Mouse (Mus musculus): ENCODE data around the gene Ptk7. TPM values are rescaled to one million over a fixed set of nuclear protein-coding genes. Genes with fewer than 3 reads are reported as not detected.
A peak's percentile ranks its signal among the peaks of the same experiment; 100 is the strongest.
"Not testable (repeated sequence)": the region's sequence is repeated elsewhere in the genome, so short reads cannot be mapped to it uniquely, and the experiment has no call there.

Ptk7 gene
- total RNA-seq, 2 experiments from 2014 or later = 8.3 to 9.4 TPM

GRCm38 (mm10) chr17:46576070-46576469, 53.2 kb downstream of the Ptk7 start:
- no peak overlapping the region for H3K27ac ChIP-seq
- intact Hi-C loops (cut with DNase I) = no loop called here
- no peak for DNase-seq (ENCODE audit: extremely low spot score in 1 of 2, low spot score in 2 of 2)
- H3K4me3 ChIP-seq = no peak overlapping the region
- peak; percentile 53 for TF ChIP-seq CTCF (IDR thresholded peaks at IDR 0.05)

GRCm38 (mm10) chr17:46574535-46574934, 54.8 kb downstream of the Ptk7 start:
- intact Hi-C loops (cut with DNase I) = no loop called here
- DNase-seq (ENCODE audit: extremely low spot score in 1 of 2, low spot score in 2 of 2) = no peak
- no peak for TF ChIP-seq CTCF (IDR thresholded peaks at IDR 0.05)
- Histone ChIP-seq H3K27ac (no peak overlapping the region), H3K4me3 (no peak overlapping the region)

GRCm38 (mm10) chr17:46571005-46571404, 58.3 kb downstream of the Ptk7 start:
- no peak for DNase-seq (ENCODE audit: extremely low spot score in 1 of 2, low spot score in 2 of 2)
- Histone ChIP-seq H3K4me3 (no peak overlapping the region), H3K27ac (no peak overlapping the region)
- intact Hi-C loops (cut with DNase I) = no loop called here
- no peak for TF ChIP-seq CTCF (IDR thresholded peaks at IDR 0.05)

- Histone ChIP-seq H3K27ac (no peak overlapping the region), H3K4me3 (no peak overlapping the region)
- TF ChIP-seq CTCF (IDR thresholded peaks at IDR 0.05) = no peak
- intact Hi-C loops (cut with DNase I) = loop anchor here (10.0 kb wide), 1 partner anchor 86 kb away; the partner anchor contains the start of genes Klc4 and Mrpl2
- DNase-seq (ENCODE audit: extremely low spot score in 1 of 2, low spot score in 2 of 2) = no peak
Observed at GRCm38 (mm10) chr17:46559146-46559545, 70.2 kb downstream of the Ptk7 start.

- intact Hi-C loops (cut with DNase I) = loop anchor here (10.0 kb wide), 1 partner anchor 87 kb away; the partner anchor contains the start of genes Klc4 and Mrpl2
- no peak for DNase-seq (ENCODE audit: extremely low spot score in 1 of 2, low spot score in 2 of 2)
- no peak overlapping the region for H3K4me3 ChIP-seq
- TF ChIP-seq CTCF (IDR thresholded peaks at IDR 0.05) = no peak
- H3K27ac ChIP-seq = no peak overlapping the region
Observed at GRCm38 (mm10) chr17:46558151-46558550, 71.2 kb downstream of the Ptk7 start.

GRCm38 (mm10) chr17:46557321-46557720, 72.0 kb downstream of the Ptk7 start:
- not testable (repeated sequence) for H3K27ac ChIP-seq; H3K4me3 ChIP-seq; DNase-seq (ENCODE audit: extremely low spot score in 1 of 2, low spot score in 2 of 2)
- intact Hi-C loops (cut with DNase I) = loop anchor here (10.0 kb wide), 1 partner anchor 87 kb away; the partner anchor contains the start of genes Klc4 and Mrpl2

GRCm38 (mm10) chr17:46556584-46556945, 72.7 kb downstream of the Ptk7 start:
- DNase-seq (ENCODE audit: extremely low spot score in 1 of 2, low spot score in 2 of 2) = peak in 1 of 2 experiments; percentile 23
- intact Hi-C loops (cut with DNase I) = loop anchor here (10.0 kb wide), 1 partner anchor 88 kb away; the partner anchor contains the start of genes Klc4 and Mrpl2
- peak overlapping the region; percentile 70 for H3K27ac ChIP-seq
- peak overlapping the region; percentile 91 for H3K4me3 ChIP-seq
- TF ChIP-seq CTCF (IDR thresholded peaks at IDR 0.05) = no peak

GRCm38 (mm10) chr17:46555673-46556583, 73.4 kb downstream of the Ptk7 start, which contains the start of gene Srf:
Srf (minus strand) TSS chr17:46556175.
- intact Hi-C loops (cut with DNase I) = loop anchor here (10.0 kb wide), 1 partner anchor 89 kb away; the partner anchor contains the start of genes Klc4 and Mrpl2
- peak; percentile 96 for DNase-seq (ENCODE audit: extremely low spot score in 1 of 2, low spot score in 2 of 2)
- Histone ChIP-seq H3K27ac (peak within 1 kb of the TSS; percentile 97), H3K4me3 (peak within 1 kb of the TSS; percentile 91)
- peak; percentile 53 for TF ChIP-seq CTCF (IDR thresholded peaks at IDR 0.05)

GRCm38 (mm10) chr17:46554977-46555672, 74.2 kb downstream of the Ptk7 start:
- H3K27ac ChIP-seq = peak overlapping the region; percentile 97
- intact Hi-C loops (cut with DNase I) = loop anchor here (5.0 to 10.0 kb wide), 2 partner anchors 90 to 147 kb away; partner anchors contain the start of genes Klc4 and Mrpl2
- H3K4me3 ChIP-seq = peak overlapping the region; percentile 91
- no peak for TF ChIP-seq CTCF (IDR thresholded peaks at IDR 0.05)
- DNase-seq (ENCODE audit: extremely low spot score in 1 of 2, low spot score in 2 of 2) = peak; percentile 33 to 50

- no peak for TF ChIP-seq CTCF (IDR thresholded peaks at IDR 0.05)
- peak overlapping the region; percentile 97 for H3K27ac ChIP-seq
- H3K4me3 ChIP-seq = peak overlapping the region; percentile 91
- peak in 1 of 2 experiments; percentile 59 for DNase-seq (ENCODE audit: extremely low spot score in 1 of 2, low spot score in 2 of 2)
- intact Hi-C loops (cut with DNase I) = loop anchor here (5.0 to 10.0 kb wide), 2 partner anchors 90 to 148 kb away; partner anchors contain the start of genes Klc4 and Mrpl2
Observed at GRCm38 (mm10) chr17:46554646-46554976, 74.7 kb downstream of the Ptk7 start.

GRCm38 (mm10) chr17:46553926-46554325, 75.4 kb downstream of the Ptk7 start:
- peak overlapping the region; percentile 97 for H3K27ac ChIP-seq
- intact Hi-C loops (cut with DNase I) = loop anchor here (5.0 to 10.0 kb wide), 2 partner anchors 91 to 148 kb away; partner anchors contain the start of genes Klc4 and Mrpl2
- TF ChIP-seq CTCF (IDR thresholded peaks at IDR 0.05) = no peak
- H3K4me3 ChIP-seq = peak overlapping the region; percentile 91
- DNase-seq (ENCODE audit: extremely low spot score in 1 of 2, low spot score in 2 of 2) = no peak

All from left cerebral cortex, adult 2 months (tissue).